Mouse (Mus musculus) hindbrain, embryonic 10.5 days (tissue): ENCODE data around the gene Nudt12. TPM values are rescaled to one million over a fixed set of nuclear protein-coding genes. Genes with fewer than 3 reads are reported as not detected.

Experiments used
- DNase-seq: peaks from one replicate; pipeline ENCODE4 v3.0.0-alpha.2; 2017; ENCODE audit warnings: low spot score
- H3K27ac ChIP-seq: fragments of 300-500 bp; sonication (generic); 2 replicates; pipeline ENCODE4 v1.5.1; 2016; ENCODE audit warnings: mild to moderate bottlenecking, moderate library complexity
- H3K27me3 ChIP-seq: fragments of 300-500 bp; sonication (generic); 2 replicates; pipeline ENCODE4 v1.6.1; 2016; ENCODE audit warnings: mild to moderate bottlenecking; ENCODE audit not compliant: poor library complexity, insufficient read depth, severe bottlenecking
- H3K36me3 ChIP-seq: fragments of 300-500 bp; sonication (generic); 2 replicates; pipeline ENCODE4 v1.6.1; 2016; ENCODE audit warnings: mild to moderate bottlenecking, moderate library complexity
- H3K4me1 ChIP-seq: fragments of 300-500 bp; sonication (generic); replicated peaks from 2 replicates; pipeline ENCODE4 v1.6.1; 2016; ENCODE audit warnings: mild to moderate bottlenecking
- H3K4me3 ChIP-seq: fragments of 300-500 bp; sonication (generic); 2 replicates; pipeline ENCODE4 v1.5.1; 2016; ENCODE audit warnings: mild to moderate bottlenecking, moderate library complexity
- H3K9me3 ChIP-seq: fragments of 300-500 bp; sonication (generic); 2 replicates; pipeline ENCODE4 v1.6.1; 2016; ENCODE audit warnings: mild to moderate bottlenecking, moderate library complexity
- WGBS: fragments of 180-500 bp; shearing (Covaris S2); methylation state at CpG from one replicate; pipeline ENCODE4 v1.1.7; 2016; 5-methylcytosine and 5-hydroxymethylcytosine counted together
- polyA plus RNA-seq: library from polyadenylated mRNA; unstranded; fragments of >200 nt; fragmentation: Nextera tagmentation; extraction: Ambion mirVana; gene quantifications from 2 replicates; pipeline ENCODE4 v1.2.1, GENCODE M21; 2016

Nudt12 gene
- polyA plus RNA-seq, 1 experiment from 2014 or later, result 6.1 TPM

GRCm38 (mm10) chr17:58957055-58957454 is 56.1 kb downstream of the Nudt12 start:
- 86% methylated on average over 1 of the region's 1 CpGs for WGBS
- Histone ChIP-seq H3K9me3 (no peaks in the 10 kb centered on the region), H3K4me3 (no peak overlapping the region), H3K27me3 (no peaks in the 10 kb centered on the region), H3K4me1 (no peaks in the 10 kb centered on the region), H3K27ac (no peak overlapping the region), H3K36me3 (no peaks in the 10 kb centered on the region)
- DNase-seq, result no peak

Other genes with a start within 250 kb of the Nudt12 start
- 16.9 and 18.6 TPM in 2 replicates for gene Pdzph1, start 22.0 kb downstream of the Nudt12 start, polyA plus RNA-seq